Mouse (Mus musculus) liver, postnatal 0 days (tissue): Measurements from ENCODE around the gene Mrps33.

Experiments used
- CTCF ChIP-seq: sonication (generic); IDR thresholded peaks from 2 replicates; pipeline ENCODE4 v1.5.1; 2016; ENCODE audit warnings: antibody characterized with exemption, low read depth
- EP300 ChIP-seq: IDR thresholded peaks from 2 replicates; pipeline ENCODE4 v1.6.1; 2016; ENCODE audit warnings: antibody characterized with exemption, low read depth, mild to moderate bottlenecking

DNA sequence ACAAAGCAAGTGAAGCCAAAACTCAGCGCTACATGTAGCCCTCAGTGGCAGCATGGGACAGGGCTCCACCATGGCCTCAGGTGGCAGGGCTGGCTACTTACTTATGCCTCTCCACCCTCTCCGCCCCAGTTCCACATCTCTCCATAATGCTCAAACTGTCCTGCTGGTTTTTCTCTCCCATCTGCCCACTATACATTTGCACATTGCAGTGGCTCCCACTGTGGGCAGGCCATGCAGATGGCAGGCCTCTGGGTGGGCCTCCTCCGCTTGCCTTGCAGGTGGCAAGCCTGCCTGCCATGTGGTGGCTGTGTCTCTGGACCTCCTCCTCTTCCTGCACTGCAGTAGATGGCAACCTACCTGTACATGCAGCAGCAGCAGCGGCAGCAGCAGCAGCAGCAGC, 38.9 kb upstream of the Mrps33 start:
- TF ChIP-seq EP300 (no peak), CTCF (no peak)
